Mouse (Mus musculus) left cerebral cortex, adult 18-20 months (tissue): ENCODE results near the gene Hnrnpa2b1. TPM values are rescaled to one million over a fixed set of nuclear protein-coding genes. Genes with fewer than 3 reads are reported as not detected.

Experiments used
- DNase-seq, 2 experiments: peaks; one replicate each; pipeline ENCODE4 v3.0.0; 2021 to 2022; ENCODE audit warnings: low spot score in 2 of 2, mixed read lengths in 1 of 2
- total RNA-seq, 2 experiments: library from RNA; stranded (reverse); gene quantifications; 2 replicates each; pipeline ENCODE4 v1.2.3; 2021

The Hnrnpa2b1 gene
- total RNA-seq, 2 experiments from 2014 or later, result 436 to 466 TPM

- DNase-seq, result no peak
These were observed 52.3 kb downstream of the Hnrnpa2b1 start for GRCm38 (mm10) chr6:51417306-51417936.

- no peak for DNase-seq
These were observed 53.3 kb downstream of the Hnrnpa2b1 start for GRCm38 (mm10) chr6:51416433-51416832.

Other genes starting within 250 kb of the Hnrnpa2b1 start
- gene Nfe2l3, start 37.2 kb downstream of the Hnrnpa2b1 start, total RNA-seq, result 1 to 10 TPM; 1.8 to 1.9 TPM
- 100 to 1,000 TPM; 130 to 132 TPM for gene Cbx3, start 466 bp upstream of the Hnrnpa2b1 start, total RNA-seq
- gene Snx10, start 54.0 kb upstream of the Hnrnpa2b1 start, total RNA-seq, result 100 to 1,000 TPM; 104 to 111 TPM